Mouse (Mus musculus) myocyte (in vitro differentiated cells): ENCODE data around the gene Efcab12.

ENCODE experiments used
- MYOG ChIP-seq, 3 experiments: IDR thresholded peaks; one replicate each; pipeline ENCODE4 v1.6.1; 2011; ENCODE audit warnings: control low read depth in 2 of 3, low read depth in 2 of 3, mild to moderate bottlenecking in 2 of 3; ENCODE audit not compliant: insufficient read length in 2 of 3, control insufficient read depth in 1 of 3, insufficient read depth in 1 of 3
- POLR2A ChIP-seq: IDR thresholded peaks from one replicate; pipeline ENCODE4 v1.6.1; 2011; ENCODE audit warnings: low read depth, mild to moderate bottlenecking, control low read depth, moderate library complexity; ENCODE audit not compliant: insufficient read length

DNA sequence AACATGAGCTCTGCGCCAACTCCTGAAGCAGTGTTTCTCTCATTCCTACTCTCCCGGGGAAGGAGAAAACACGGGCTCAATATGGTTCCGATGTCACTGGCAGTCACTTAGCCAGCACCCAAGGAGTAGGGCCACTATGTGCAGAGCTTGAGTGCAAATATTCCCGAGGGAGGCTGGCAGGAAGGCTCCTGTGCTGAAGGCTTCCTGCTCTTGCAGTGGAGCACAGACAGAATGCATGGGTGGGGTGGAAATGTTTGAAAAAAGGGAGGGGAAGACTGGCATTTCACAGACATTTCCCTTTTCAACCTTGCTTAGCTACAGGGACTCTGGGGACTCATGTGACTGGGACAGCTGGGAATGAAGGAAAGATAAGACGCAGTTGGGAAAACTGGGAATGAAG is 40.5 kb upstream of the Efcab12 start:
- no peak for TF ChIP-seq POLR2A
- no peak for TF ChIP-seq MYOG (IDR thresholded peaks at IDR 0.05; ENCODE audit: control insufficient read depth in 1 of 3, insufficient read depth in 1 of 3, insufficient read length in 2 of 3, low read depth in 2 of 3)
